ENCODE assay signal across 35 mouse cellular contexts in the genomic region with DNA sequence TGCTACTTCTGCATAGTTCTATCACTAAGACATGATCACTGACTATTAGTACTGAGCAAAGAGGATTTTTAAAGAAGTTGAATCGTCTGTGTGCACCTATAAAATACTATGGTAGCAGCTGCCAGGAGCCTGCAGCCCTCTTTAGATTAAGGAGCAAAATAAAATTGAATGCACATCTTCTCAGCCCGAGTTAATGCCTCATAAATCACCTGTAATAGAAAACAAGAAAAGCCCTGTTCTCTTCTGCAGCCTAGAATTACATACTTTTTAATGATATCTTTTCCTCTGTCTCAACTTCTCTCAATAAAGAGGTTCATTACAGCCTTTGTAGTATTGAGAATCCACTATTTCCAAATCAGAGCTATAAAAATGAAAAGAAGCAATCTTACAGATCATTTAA.
"Had no signal": no experiment of that assay in that cellular context is flagged by ENCODE, and none has a peak within 500 bp of the region (broad histone marks: within the 10 kb centered on the region; RNA-seq: fewer than 3 reads in every experiment).

No protein-coding gene starts in this region.

- H3K27me3 ChIP-seq: heart, embryonic 12.5 days; heart, embryonic 13.5 days; heart, embryonic 15.5 days; hindbrain, embryonic 12.5 days; hindbrain, embryonic 13.5 days; hindbrain, embryonic 15.5 days; intestine, embryonic 15.5 days; kidney, embryonic 15.5 days had no signal

- H3K4me2 ChIP-seq: heart, embryonic 11.5 days; heart, embryonic 12.5 days; heart, embryonic 13.5 days; heart, embryonic 15.5 days; hindbrain, embryonic 12.5 days; hindbrain, embryonic 13.5 days; hindbrain, embryonic 14.5 days; hindbrain, embryonic 15.5 days; intestine, embryonic 15.5 days; kidney, embryonic 15.5 days had no signal

- H3K4me1 ChIP-seq: heart, embryonic 10.5 days; heart, embryonic 12.5 days; heart, embryonic 13.5 days; heart, embryonic 15.5 days; hindbrain, embryonic 10.5 days; hindbrain, embryonic 12.5 days; hindbrain, embryonic 13.5 days; hindbrain, embryonic 15.5 days; intestine, embryonic 15.5 days; kidney, embryonic 15.5 days had no signal

- H3K4me3 ChIP-seq: heart, embryonic 10.5 days; heart, embryonic 12.5 days; heart, embryonic 13.5 days; heart, embryonic 15.5 days; hindbrain, embryonic 10.5 days; hindbrain, embryonic 12.5 days; hindbrain, embryonic 13.5 days; hindbrain, embryonic 15.5 days; intestine, embryonic 15.5 days; kidney, embryonic 15.5 days; layer of hippocampus, adult 2 months had no signal

- DNase-seq: heart, postnatal 10 days; heart, postnatal 14 days; heart, postnatal 36 days; heart, postnatal 4 days; kidney, adult 11 months; kidney, adult 18-20 months; kidney, adult 2 months; kidney, adult 8-10 months; kidney, adult 9 months; kidney, postnatal 10 days; kidney, postnatal 14 days; kidney, postnatal 25 days; kidney, postnatal 36 days; kidney, postnatal 4 days; layer of hippocampus, adult 9-11 months; layer of hippocampus, postnatal 36 days had no signal

- ATAC-seq: hindbrain, embryonic 16.5 days; hindbrain, postnatal 0 days; inflammation-experienced regulatory T-cells, adult 6 months; intestine, embryonic 15.5 days; intestine, embryonic 16.5 days; intestine, postnatal 0 days had no signal

- H3K9ac ChIP-seq: heart, embryonic 12.5 days; heart, embryonic 13.5 days; heart, embryonic 15.5 days; hindbrain, embryonic 12.5 days; hindbrain, embryonic 13.5 days; hindbrain, embryonic 14.5 days; hindbrain, embryonic 15.5 days; intestine, embryonic 15.5 days; kidney, embryonic 15.5 days had no signal

- H3K36me3 ChIP-seq: heart, embryonic 10.5 days; heart, embryonic 12.5 days; heart, embryonic 13.5 days; heart, embryonic 15.5 days; hindbrain, embryonic 10.5 days; hindbrain, embryonic 12.5 days; hindbrain, embryonic 13.5 days; hindbrain, embryonic 15.5 days; intestine, embryonic 15.5 days; kidney, embryonic 15.5 days had no signal

- H3K9me3 ChIP-seq: heart, embryonic 10.5 days; heart, embryonic 12.5 days; heart, embryonic 13.5 days; heart, embryonic 15.5 days; hindbrain, embryonic 10.5 days; hindbrain, embryonic 12.5 days; hindbrain, embryonic 13.5 days; hindbrain, embryonic 15.5 days; intestine, embryonic 15.5 days; kidney, embryonic 15.5 days had no signal

- H3K27ac ChIP-seq: heart, embryonic 10.5 days; heart, embryonic 13.5 days; heart, embryonic 15.5 days; hindbrain, embryonic 10.5 days; hindbrain, embryonic 12.5 days; hindbrain, embryonic 13.5 days; hindbrain, embryonic 14.5 days; hindbrain, embryonic 15.5 days; hindbrain, postnatal 0 days; intestine, embryonic 15.5 days; kidney, embryonic 15.5 days; kidney, postnatal 0 days; layer of hippocampus, adult 2 months had no signal
